Mouse (Mus musculus) testis, adult 2 months (tissue): ENCODE measurements around the gene Hdac7.

Experiments used
- CTCF ChIP-seq: fragments of 200-500 bp; IDR thresholded peaks from 2 replicates; pipeline ENCODE4 v1.5.1; 2012; ENCODE audit warnings: low read depth, mild to moderate bottlenecking, inconsistent platforms, low read length, moderate library complexity; ENCODE audit not compliant: control insufficient read depth, insufficient read depth, insufficient replicate concordance
- POLR2A ChIP-seq: fragments of 200-500 bp; IDR thresholded peaks from 2 replicates; pipeline ENCODE4 v1.6.1; 2012; ENCODE audit warnings: low read depth, mild to moderate bottlenecking, inconsistent platforms, low read length, moderate library complexity; ENCODE audit not compliant: control insufficient read depth

GRCm38 (mm10) chr15:97801811-97802210, 42.5 kb downstream of the Hdac7 start:
- no peak for TF ChIP-seq CTCF
- TF ChIP-seq POLR2A: no peak
